Mouse (Mus musculus): ENCODE data around the gene Aip. TPM values are rescaled to one million over a fixed set of nuclear protein-coding genes. Genes with fewer than 3 reads are reported as not detected.
A peak's percentile ranks its signal among the peaks of the same experiment; 100 is the strongest.

Gene Aip
- polyA plus RNA-seq, 1 experiment from 2014 or later, result 120 TPM

- WGBS, result under 1% methylated on average over 65 of the region's 65 CpGs
- peak; percentile 94 for ATAC-seq (ENCODE audit: low FRiP score, low TSS enrichment)
- peaks cover 45% of the 10 kb centered on the region for H3K4me1 ChIP-seq (ENCODE audit: insufficient read depth, low read length)
These were observed 28.8 kb downstream of the Aip start, which contains the start of gene Cdk2ap2 for GRCm38 (mm10) chr19:4096642-4097440. Cdk2ap2 (plus strand) TSS chr19:4097182.

DNA sequence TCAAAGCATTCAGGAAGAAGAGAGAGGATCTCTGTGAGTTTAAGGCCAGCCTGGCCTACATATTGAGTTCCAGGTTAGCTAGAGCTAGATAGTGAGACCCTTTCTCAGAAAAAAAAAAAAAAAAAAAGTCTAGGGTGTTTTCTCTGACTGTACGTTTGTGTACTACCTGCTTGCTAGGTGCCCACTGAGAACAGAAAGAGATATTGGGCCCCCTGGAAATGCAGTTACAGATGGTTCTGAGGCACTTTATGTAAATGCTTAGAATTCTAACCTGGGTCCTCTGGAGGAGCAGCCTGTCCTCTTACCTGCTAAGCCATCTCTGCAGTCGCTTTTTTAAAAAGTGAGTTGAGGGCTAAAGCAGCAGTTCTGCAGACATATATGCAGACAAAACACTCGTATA lies 29.9 kb downstream of the Aip start:
- Histone ChIP-seq H3K4me2 (replicated peaks; ENCODE audit: low read depth, low read length) (no peak overlapping the region), H3K4me3 (ENCODE audit: low read length) (no peak overlapping the region), H3K9ac (replicated peaks; ENCODE audit: low read length) (no peak overlapping the region), H3K27ac (ENCODE audit: low read length) (no peak overlapping the region), H3K27me3 (ENCODE audit: insufficient read depth, low read length) (peaks cover 12% of the 10 kb centered on the region), H3K36me3 (ENCODE audit: insufficient read depth, low read length) (no peaks in the 10 kb centered on the region), H3K9me3 (ENCODE audit: low read length) (no peaks in the 10 kb centered on the region), H3K4me1 (ENCODE audit: insufficient read depth, low read length) (peaks cover 39% of the 10 kb centered on the region)
- ATAC-seq (ENCODE audit: low FRiP score, low TSS enrichment), result no peak
- WGBS, result 64% methylated on average over 3 of the region's 3 CpGs

More at GRCm38 (mm10) chr19:4096642-4097440, 28.8 kb downstream of the Aip start, which contains the start of gene Cdk2ap2:
- H3K4me3 ChIP-seq (ENCODE audit: low read length), result peak within 1 kb of the TSS; percentile 70
- no peaks in the 10 kb centered on the region for H3K9me3 ChIP-seq (ENCODE audit: low read length)
- peak within 1 kb of the TSS; percentile 79 for H3K9ac ChIP-seq (replicated peaks; ENCODE audit: low read length)
- H3K36me3 ChIP-seq (ENCODE audit: insufficient read depth, low read length), result no peaks in the 10 kb centered on the region
- H3K27ac ChIP-seq (ENCODE audit: low read length), result peak within 1 kb of the TSS; percentile 95
- H3K27me3 ChIP-seq (ENCODE audit: insufficient read depth, low read length), result peaks cover 21% of the 10 kb centered on the region
- peak within 1 kb of the TSS; percentile 87 for H3K4me2 ChIP-seq (replicated peaks; ENCODE audit: low read depth, low read length)

GRCm38 (mm10) chr19:4094774-4095303 lies 30.8 kb downstream of the Aip start:
- no peak for ATAC-seq (ENCODE audit: low FRiP score, low TSS enrichment)
- H3K9ac ChIP-seq (replicated peaks; ENCODE audit: low read length), result no peak overlapping the region
- no peak overlapping the region for H3K27ac ChIP-seq (ENCODE audit: low read length)
- no peak overlapping the region for H3K4me3 ChIP-seq (ENCODE audit: low read length)
- no peak overlapping the region for H3K4me2 ChIP-seq (replicated peaks; ENCODE audit: low read depth, low read length)
- no peaks in the 10 kb centered on the region for H3K36me3 ChIP-seq (ENCODE audit: insufficient read depth, low read length)
- H3K4me1 ChIP-seq (ENCODE audit: insufficient read depth, low read length), result peaks cover 30% of the 10 kb centered on the region
- no peaks in the 10 kb centered on the region for H3K9me3 ChIP-seq (ENCODE audit: low read length)
- 72% methylated on average over 5 of the region's 5 CpGs for WGBS
- peaks cover 3% of the 10 kb centered on the region; the same call in 1 of the 2 replicates for H3K27me3 ChIP-seq (ENCODE audit: insufficient read depth, low read length)

- Histone ChIP-seq H3K36me3 (ENCODE audit: insufficient read depth, low read length) (no peaks in the 10 kb centered on the region), H3K27me3 (ENCODE audit: insufficient read depth, low read length) (no peaks in the 10 kb centered on the region), H3K9ac (replicated peaks; ENCODE audit: low read length) (no peak overlapping the region), H3K4me2 (replicated peaks; ENCODE audit: low read depth, low read length) (no peak overlapping the region), H3K4me3 (ENCODE audit: low read length) (no peak overlapping the region), H3K27ac (ENCODE audit: low read length) (no peak overlapping the region), H3K4me1 (ENCODE audit: insufficient read depth, low read length) (peaks cover 25% of the 10 kb centered on the region), H3K9me3 (ENCODE audit: low read length) (no peaks in the 10 kb centered on the region)
- no peak for ATAC-seq (ENCODE audit: low FRiP score, low TSS enrichment)
- WGBS, result 82% methylated on average over 3 of the region's 3 CpGs
These were observed 31.3 kb downstream of the Aip start for GRCm38 (mm10) chr19:4094348-4094747.

DNA sequence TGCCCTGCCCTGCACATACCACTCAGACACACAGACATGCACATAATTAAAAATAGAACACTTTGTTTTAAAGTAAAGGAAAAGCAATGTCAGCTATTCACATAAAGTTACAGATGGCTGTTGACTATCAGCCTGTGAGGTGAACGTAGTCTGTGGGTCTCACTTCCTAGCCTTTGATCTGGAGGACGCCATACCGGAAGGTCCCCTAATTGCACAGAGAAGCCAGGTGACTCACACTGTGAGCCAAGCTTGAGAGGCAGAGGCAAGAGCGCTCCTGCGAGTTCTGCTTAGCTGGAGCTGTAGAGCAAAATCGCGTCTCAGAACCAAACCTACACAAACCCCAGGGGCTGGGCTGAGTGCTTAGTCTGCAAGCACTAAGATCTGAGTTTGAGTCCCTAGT lies 31.9 kb downstream of the Aip start:
- Histone ChIP-seq H3K27me3 (ENCODE audit: insufficient read depth, low read length) (no peaks in the 10 kb centered on the region), H3K4me2 (replicated peaks; ENCODE audit: low read depth, low read length) (no peak overlapping the region), H3K4me3 (ENCODE audit: low read length) (no peak overlapping the region), H3K9ac (replicated peaks; ENCODE audit: low read length) (no peak overlapping the region), H3K27ac (ENCODE audit: low read length) (no peak overlapping the region), H3K36me3 (ENCODE audit: insufficient read depth, low read length) (no peaks in the 10 kb centered on the region), H3K9me3 (ENCODE audit: low read length) (no peaks in the 10 kb centered on the region), H3K4me1 (ENCODE audit: insufficient read depth, low read length) (peaks cover 20% of the 10 kb centered on the region; the same call in 1 of the 2 replicates)
- 61% methylated on average over 7 of the region's 7 CpGs for WGBS
- no peak for ATAC-seq (ENCODE audit: low FRiP score, low TSS enrichment)

DNA sequence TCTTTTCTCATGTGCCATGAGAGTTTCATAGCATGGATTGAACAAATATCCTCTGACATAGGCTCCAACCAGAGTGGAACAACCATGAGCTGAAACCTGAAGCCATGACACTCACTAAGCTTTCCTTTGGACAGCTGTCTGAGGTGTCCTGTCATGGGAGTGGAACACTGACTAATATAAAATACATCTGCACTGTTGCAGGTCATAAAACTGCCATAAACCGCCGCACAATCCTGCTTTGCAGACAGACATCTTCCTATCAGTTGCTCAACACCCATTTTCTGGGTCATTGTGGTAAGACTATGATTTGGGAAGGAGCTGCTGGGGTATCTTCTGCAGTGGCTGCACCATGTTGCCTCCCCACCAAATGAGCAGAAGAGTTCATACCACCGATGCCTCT lies 32.9 kb downstream of the Aip start:
- no peaks in the 10 kb centered on the region for H3K9me3 ChIP-seq (ENCODE audit: low read length)
- 49% methylated on average over 3 of the region's 3 CpGs for WGBS
- no peak overlapping the region for H3K4me2 ChIP-seq (replicated peaks; ENCODE audit: low read depth, low read length)
- peaks cover 12% of the 10 kb centered on the region; the same call in 1 of the 2 replicates for H3K4me1 ChIP-seq (ENCODE audit: insufficient read depth, low read length)
- no peak for ATAC-seq (ENCODE audit: low FRiP score, low TSS enrichment)
- no peak overlapping the region for H3K4me3 ChIP-seq (ENCODE audit: low read length)
- H3K27ac ChIP-seq (ENCODE audit: low read length), result no peak overlapping the region
- H3K27me3 ChIP-seq (ENCODE audit: insufficient read depth, low read length), result no peaks in the 10 kb centered on the region
- H3K9ac ChIP-seq (replicated peaks; ENCODE audit: low read length), result no peak overlapping the region
- no peaks in the 10 kb centered on the region for H3K36me3 ChIP-seq (ENCODE audit: insufficient read depth, low read length)

GRCm38 (mm10) chr19:4091383-4091782 lies 34.3 kb downstream of the Aip start:
- 71% methylated on average over 2 of the region's 2 CpGs for WGBS
- H3K4me3 ChIP-seq (ENCODE audit: low read length), result no peak overlapping the region

GRCm38 (mm10) chr19:4090446-4090845 lies 35.2 kb downstream of the Aip start:
- 92% methylated on average over 3 of the region's 3 CpGs for WGBS
- no peak overlapping the region for H3K27ac ChIP-seq (ENCODE audit: low read length)
- H3K4me3 ChIP-seq (ENCODE audit: low read length), result no peak overlapping the region
- ATAC-seq (ENCODE audit: low FRiP score, low TSS enrichment), result no peak
- H3K4me1 ChIP-seq (ENCODE audit: insufficient read depth, low read length), result no peaks in the 10 kb centered on the region
- no peaks in the 10 kb centered on the region for H3K9me3 ChIP-seq (ENCODE audit: low read length)
- H3K36me3 ChIP-seq (ENCODE audit: insufficient read depth, low read length), result no peaks in the 10 kb centered on the region
- no peak overlapping the region for H3K4me2 ChIP-seq (replicated peaks; ENCODE audit: low read depth, low read length)
- no peaks in the 10 kb centered on the region for H3K27me3 ChIP-seq (ENCODE audit: insufficient read depth, low read length)
- no peak overlapping the region for H3K9ac ChIP-seq (replicated peaks; ENCODE audit: low read length)

More at GRCm38 (mm10) chr19:4091383-4091782, 34.3 kb downstream of the Aip start:
- no peak overlapping the region for H3K4me2 ChIP-seq (replicated peaks; ENCODE audit: low read depth, low read length)
- no peak overlapping the region for H3K9ac ChIP-seq (replicated peaks; ENCODE audit: low read length)
- no peak for ATAC-seq (ENCODE audit: low FRiP score, low TSS enrichment)
- peaks cover 6% of the 10 kb centered on the region; the same call in 1 of the 2 replicates for H3K4me1 ChIP-seq (ENCODE audit: insufficient read depth, low read length)
- H3K36me3 ChIP-seq (ENCODE audit: insufficient read depth, low read length), result no peaks in the 10 kb centered on the region
- H3K27ac ChIP-seq (ENCODE audit: low read length), result no peak overlapping the region
- no peaks in the 10 kb centered on the region for H3K9me3 ChIP-seq (ENCODE audit: low read length)
- H3K27me3 ChIP-seq (ENCODE audit: insufficient read depth, low read length), result no peaks in the 10 kb centered on the region

- no peak for ATAC-seq (ENCODE audit: low FRiP score, low TSS enrichment)
- H3K9ac ChIP-seq (replicated peaks; ENCODE audit: low read length), result no peak overlapping the region
- no peak overlapping the region for H3K4me3 ChIP-seq (ENCODE audit: low read length)
- no peak overlapping the region for H3K4me2 ChIP-seq (replicated peaks; ENCODE audit: low read depth, low read length)
- no peaks in the 10 kb centered on the region for H3K4me1 ChIP-seq (ENCODE audit: insufficient read depth, low read length)
- H3K9me3 ChIP-seq (ENCODE audit: low read length), result no peaks in the 10 kb centered on the region
- H3K27me3 ChIP-seq (ENCODE audit: insufficient read depth, low read length), result no peaks in the 10 kb centered on the region
- WGBS, result 84% methylated on average over 6 of the region's 6 CpGs
- H3K27ac ChIP-seq (ENCODE audit: low read length), result no peak overlapping the region
- no peaks in the 10 kb centered on the region for H3K36me3 ChIP-seq (ENCODE audit: insufficient read depth, low read length)
These were observed 36.5 kb downstream of the Aip start for GRCm38 (mm10) chr19:4089128-4089527.

- 53% methylated on average over 5 of the region's 5 CpGs for WGBS
These were observed 37.5 kb downstream of the Aip start for GRCm38 (mm10) chr19:4088146-4088545.

More at GRCm38 (mm10) chr19:4088146-4088545, 37.5 kb downstream of the Aip start:
- Histone ChIP-seq H3K9ac (replicated peaks; ENCODE audit: low read length) (no peak overlapping the region), H3K27ac (ENCODE audit: low read length) (no peak overlapping the region), H3K4me2 (replicated peaks; ENCODE audit: low read depth, low read length) (no peak overlapping the region), H3K4me3 (ENCODE audit: low read length) (no peak overlapping the region), H3K9me3 (ENCODE audit: low read length) (no peaks in the 10 kb centered on the region), H3K27me3 (ENCODE audit: insufficient read depth, low read length) (no peaks in the 10 kb centered on the region), H3K36me3 (ENCODE audit: insufficient read depth, low read length) (no peaks in the 10 kb centered on the region), H3K4me1 (ENCODE audit: insufficient read depth, low read length) (no peaks in the 10 kb centered on the region)
- ATAC-seq (ENCODE audit: low FRiP score, low TSS enrichment), result no peak
